Mouse (Mus musculus) ES-CJ7 (cell line): Measurements from ENCODE around the gene Rfc2.
A peak's percentile ranks its signal among the peaks of the same experiment; 100 is the strongest.

Source experiments
- DNase-seq: peaks from one replicate; pipeline ENCODE4 v3.0.0; 2011; ENCODE audit warnings: low read depth, low spot score

Rfc2 gene

DNA sequence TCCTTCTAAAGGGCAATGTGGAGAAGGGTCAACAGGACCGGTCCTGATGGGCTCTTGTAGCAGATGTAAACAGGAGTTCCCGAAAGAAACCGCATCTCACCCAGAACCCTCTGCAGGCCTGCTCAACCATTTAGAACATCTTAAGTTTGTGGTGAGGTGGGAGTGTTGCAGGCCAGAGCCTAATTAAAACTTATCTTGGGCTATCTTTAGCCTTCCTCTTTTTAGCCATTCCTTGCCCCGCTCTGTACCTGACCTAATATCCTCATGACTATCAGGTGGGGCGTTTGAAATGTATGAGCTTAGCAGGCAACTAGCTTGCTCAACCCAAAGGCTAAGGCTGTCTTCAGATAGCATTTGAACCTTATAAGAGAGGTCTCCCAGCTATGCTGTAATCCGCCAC, 15.5 kb upstream of the Rfc2 start:
- no peak for DNase-seq

DNA sequence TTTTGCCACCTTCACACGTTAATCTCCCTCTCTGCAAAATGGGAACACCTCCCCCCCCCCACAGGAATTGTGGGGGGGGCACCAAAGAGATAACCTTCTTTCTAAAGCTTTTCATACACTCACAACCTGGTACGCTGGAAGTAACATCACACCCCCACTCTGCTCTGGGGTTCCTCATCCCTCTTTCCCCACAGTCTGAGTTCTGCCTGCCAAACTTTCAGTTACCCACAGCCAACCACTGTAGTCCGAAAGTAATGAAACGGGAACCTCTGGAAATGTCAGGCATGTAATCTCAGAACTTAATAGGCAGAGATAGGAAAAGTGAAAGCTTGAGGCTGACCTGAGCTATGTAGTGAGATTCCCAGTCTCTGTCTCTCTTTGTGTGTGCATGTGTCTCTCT, 13.7 kb upstream of the Rfc2 start:
- no peak for DNase-seq

DNA sequence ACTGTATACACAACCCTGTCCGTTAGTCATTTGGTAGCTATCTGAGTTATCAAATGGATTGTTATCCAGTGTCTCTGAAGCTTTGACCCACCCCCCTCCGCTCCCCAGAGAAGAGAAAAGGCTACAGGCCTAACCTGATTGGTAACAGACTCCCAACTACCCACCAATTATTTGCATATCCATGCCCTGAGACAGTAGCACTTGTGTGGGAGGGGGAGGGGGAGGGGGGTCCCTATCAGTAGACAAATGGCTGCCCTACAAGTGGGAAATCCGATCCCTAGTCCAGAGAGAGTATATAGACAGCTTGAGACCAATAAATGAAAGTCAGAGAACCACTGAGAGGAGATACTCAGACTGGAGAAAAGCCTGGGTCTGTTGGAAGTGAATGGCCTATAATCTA, 13.1 kb upstream of the Rfc2 start:
- DNase-seq = peak; percentile 68

DNA sequence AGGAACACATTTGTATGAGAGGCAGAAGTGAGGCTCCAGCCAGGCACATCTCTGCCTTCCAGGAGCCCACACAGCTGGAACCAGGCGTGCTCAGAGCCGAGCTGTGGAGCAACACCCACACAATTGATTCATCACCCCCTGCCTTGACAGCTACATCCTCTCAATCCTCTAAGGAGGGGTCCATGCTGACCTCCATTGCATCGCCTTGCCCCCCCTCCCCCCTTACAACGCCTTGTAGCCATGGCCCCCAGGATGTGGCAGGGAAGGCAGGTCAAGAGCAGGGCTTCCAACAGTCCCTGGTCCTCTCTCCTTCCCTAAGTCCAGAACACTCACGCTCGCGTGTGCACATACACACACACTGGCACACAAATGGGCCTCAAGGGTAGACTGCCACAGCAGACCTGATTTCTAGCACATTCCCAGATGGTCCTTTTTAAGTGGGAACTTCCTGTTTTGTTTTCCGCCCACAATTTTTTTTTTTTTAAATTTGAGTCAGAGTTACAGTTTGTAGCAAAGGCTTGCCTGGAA, 12.1 kb upstream of the Rfc2 start:
- no peak for DNase-seq

DNA sequence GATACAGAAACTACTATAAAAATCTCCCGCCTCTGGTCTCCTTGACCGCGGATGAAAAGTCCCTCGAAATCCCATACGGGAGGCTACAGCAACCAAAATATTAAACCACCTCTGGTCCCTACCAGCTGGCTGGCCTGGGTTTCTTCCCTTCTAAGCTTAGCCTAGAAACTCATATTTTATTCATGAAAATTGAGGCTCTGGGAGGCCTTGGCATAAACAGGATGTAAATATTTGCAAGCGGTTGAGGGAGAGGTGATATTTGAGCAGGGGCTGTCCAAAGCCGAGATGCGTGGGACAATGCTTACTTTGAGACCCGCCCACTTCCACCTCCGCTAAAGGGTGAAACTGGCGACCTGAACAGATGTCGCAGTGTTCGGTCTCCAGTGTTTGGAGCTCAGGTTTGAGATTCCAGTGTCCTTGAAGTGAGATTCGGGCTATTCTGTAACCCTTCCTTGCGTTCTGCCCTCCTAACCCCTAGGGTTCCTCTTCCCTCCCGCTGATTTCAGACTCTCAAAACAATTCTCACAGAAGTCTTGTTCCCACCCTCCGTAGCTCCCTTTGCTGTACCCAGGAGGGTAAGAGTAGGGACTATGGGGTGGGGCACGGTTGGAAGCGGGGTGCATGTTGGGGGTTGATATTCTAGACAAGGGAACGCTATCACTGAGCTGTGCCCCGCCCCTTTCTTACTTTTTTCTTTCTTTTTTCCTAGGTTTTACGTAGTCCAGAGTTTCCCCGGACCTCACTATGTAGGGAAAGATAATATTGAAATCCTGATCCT, 9.2 kb upstream of the Rfc2 start:
- peak; percentile 68 for DNase-seq

DNA sequence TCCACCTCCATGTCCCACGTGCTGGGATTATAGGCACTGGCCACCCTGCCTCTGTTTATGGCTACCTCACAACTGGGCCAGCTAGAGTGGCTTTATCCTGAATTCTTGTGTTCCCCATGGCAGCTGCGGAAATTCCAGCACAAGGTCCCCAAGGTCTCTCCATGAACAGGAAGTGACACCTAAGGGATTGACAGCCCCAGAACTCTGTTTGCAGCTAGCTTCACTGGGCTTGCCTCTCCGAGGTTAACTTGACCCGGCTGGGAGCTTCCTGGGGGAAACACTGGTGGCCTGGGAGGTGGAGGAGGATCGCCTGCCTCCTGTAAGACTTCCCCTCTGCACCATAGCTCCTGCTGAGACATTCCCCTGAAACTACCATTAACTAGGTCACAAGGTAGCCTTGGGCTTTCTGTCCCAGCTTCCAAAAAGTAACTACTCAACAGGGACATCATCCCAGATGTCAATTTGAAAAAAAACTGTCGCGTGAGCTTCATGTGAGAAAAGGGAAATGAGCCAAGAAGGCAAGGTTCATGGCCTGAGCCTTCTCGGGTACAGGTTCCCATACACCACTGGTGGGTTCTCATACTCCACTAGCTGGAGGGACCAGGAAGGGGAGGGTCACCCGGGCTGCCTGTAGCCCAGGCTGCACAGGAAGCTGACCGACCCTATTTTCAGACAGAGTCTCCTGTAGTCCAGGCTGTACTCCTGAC, 8.5 kb upstream of the Rfc2 start:
- no peak for DNase-seq

DNA sequence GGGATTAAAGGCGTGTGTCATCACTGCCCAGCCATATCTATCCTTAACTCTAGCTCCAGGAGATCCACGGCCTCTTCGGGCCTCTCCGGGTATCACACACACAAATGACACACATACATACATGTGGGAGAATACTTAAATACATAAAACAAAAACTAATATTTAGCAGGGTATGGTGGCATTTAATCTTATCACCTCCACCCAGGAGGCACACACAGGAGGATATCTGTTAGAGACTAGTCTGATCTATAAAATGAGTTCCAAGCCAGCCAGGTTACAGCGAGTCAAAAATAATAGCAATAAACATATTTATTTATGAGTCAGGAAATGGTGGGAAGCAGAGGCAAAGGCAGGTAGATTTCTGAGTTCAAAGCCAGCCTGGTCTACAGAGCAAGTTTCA, 5.3 kb upstream of the Rfc2 start:
- DNase-seq = no peak

DNA sequence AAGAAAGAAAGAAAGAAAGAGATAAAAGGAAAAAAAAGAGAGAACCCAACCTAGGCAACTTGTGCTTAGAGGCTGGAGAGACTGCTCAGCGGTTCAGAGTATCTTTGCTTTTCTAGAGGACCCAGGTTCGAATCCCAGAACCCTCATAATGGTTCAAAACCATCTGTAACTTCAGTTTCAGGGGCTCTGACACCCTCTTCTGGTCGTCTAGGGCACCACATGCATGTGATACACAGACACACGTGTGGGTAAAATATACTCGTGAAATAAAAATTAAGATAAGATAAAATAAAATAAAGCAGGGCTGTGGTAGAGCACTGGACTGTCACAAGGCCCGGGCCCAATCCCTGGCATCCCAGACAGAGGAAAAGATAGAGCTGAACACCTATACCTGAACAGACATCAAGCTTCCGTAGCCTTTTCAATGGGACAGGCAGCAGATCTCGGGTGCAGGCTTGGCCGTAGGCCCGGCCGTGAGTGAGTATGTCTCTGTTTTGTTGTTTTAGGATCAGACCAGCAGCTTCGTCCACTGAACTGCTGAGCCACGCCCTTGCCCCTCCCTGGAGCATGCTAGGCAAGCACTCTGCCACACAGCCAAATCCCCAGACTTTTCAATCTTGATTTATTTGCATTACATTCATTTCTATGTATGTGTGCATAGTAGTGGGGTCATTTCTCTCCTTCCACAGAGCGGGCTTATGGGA, 4.5 kb upstream of the Rfc2 start:
- DNase-seq = no peak

DNA sequence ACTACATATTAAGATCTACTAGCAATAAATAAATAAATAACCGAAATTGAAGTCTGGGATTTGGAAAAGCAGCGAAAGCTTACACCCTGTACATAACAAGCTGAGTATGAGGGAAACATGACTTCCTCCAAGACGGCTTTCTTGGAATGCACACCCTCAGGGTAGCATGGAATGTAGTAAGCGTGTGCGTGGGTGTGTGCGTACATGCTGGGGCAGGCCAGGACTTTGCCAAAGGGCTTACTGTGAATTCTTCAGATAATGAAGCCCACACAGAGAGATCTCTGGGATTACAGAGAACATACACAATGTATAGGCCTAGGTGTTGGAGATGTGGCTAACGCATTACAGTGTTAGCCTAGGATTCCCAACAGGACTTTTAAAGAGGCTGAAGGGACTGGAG, 3.6 kb upstream of the Rfc2 start:
- no peak for DNase-seq

DNA sequence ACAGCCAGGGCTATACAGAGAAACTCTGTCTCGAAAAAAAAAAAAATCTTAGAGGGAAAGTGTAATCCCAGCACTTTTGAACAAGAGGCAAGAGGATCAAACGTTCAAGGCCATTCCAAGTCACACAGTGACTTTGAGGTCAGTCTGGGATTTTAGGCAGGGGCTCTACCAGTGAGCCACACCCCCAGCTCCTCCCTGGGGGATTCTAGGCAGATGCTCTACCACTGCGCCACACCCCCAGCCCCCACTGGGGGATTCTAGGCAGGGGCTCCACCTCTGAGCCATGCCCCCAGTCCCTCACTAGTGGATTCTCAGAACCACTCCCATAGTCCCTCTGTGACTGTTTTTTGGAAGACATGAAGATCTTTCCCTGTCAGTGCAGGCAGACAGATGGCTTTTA, 2.0 kb upstream of the Rfc2 start:
- DNase-seq = peak; percentile 66

DNA sequence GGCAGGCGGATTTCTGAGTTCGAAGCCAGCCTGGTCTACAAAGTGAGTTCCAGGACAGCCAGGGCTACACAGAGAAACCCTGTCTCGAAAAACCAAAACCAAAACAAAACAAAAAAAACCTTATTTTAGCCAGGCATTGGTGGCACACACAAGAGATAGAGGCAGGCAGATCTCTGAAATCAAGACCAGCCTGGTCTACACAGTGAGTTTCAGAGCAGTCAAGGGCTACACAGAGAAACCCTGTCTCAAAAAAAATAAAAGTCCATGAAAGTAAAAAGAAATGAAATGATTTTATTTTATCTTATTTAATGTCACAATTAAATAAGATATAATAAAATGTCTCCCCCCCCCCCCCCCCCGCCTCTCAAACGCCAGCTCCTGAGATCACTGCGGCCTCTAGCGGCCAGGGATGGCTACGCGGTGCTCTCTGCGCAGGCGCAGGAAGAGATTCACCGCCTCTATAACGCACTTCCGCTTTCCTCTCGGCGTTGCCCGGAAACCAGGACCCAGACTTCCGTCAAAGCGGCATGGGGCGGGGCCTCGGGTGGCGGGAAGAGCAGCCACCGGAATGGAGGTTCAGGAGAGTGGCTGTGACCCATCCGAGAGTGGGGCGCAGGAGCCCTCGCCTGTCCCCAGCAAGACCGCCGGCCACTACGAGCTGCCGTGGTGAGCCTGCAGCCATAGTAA, 1.2 kb downstream of the Rfc2 start:
- peak; percentile 96 for DNase-seq

DNA sequence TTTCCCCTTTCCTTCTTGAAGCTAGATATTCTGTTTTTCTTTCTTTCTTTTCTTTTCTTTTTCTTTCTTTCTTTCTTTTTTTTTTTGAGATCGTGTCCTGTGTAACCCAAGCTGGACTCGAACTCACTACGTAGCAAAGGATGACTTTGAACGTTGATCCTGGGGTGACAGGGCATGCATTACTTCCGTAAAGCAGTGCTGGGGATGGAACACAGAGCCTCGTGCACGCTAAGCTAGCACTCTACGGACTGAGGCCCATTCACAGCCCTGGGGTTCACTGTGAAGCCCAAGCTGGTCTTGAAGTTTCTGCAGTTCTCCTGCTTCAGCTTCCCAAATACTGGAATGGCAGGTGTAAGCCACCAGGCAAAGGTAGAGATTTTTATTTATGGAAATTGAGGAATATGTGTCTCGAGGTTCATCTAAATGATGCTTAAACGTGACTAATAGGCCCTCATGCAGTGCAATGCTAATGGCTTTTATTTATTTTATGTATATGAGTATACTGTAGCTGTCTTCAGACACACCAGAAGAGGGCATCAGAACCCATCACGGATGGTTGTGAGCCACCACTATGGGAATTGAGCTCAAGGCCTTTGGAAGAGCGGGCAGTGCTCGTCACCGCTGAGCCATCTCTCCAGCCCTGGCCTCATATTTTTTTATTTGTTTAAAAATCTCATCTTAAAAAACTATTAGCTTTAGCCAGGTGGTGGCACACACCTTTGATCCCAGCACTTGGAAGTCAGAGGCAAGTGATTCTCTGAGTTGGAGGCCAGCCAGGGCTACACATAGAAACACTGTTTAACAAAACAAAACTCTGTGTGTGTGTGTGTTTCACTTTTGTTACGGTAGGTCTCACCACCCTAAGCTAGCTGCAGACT, 2.1 kb downstream of the Rfc2 start:
- DNase-seq = no peak

DNA sequence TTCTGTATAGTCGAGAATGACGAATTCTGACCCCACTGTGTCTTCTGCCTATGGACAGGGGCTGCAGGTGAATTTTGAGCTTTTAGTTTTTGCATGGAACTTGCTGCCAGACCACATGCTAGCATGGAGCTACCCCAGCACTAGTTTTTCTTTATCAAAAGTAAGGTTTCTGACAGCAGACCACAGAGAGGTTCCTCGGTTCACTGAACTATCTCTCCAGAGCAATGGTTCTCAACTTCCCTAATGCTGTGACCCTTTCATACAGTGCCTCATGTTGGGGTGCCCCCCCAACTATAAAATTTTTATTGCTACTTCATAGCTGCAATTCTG, 2.7 kb downstream of the Rfc2 start:
- no peak for DNase-seq

DNA sequence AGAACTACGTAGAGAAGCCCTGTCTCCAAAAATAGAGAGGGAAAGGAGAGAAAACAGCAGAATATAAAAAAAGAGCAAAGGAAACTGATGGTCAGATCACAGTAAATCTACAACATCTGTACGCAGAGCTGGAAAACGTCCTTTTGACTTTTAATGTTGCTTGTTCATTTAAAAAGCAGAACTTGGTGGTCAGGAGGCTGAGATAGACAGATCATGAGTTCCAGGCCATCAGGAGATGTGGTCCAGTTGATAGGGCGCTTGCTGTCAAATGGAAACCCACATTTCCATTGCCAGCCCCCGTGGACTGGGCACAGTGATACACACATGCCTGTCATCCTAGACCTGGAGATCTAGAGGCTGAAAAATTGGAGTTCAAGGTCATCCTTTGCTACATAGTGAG, 3.6 kb downstream of the Rfc2 start:
- DNase-seq = no peak

DNA sequence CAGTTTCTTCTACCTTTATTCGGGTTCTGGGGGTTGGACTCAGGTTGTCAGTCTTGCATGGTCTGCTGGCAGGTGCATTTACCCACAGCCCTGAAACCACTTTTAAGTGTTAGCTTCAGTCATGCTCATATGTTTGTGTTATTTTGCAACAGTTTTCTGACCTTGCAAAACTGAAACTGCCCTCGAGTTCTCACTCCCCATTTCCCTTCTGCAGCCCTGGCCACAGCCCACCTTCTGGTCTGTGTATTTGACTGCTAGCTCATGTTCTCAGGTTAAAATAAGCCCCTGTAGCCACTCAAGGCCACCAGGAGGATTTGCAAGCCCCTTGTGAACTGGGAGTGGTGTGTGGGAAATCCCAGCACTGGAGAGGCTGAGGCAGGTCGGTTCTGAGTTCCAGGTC, 8.7 kb downstream of the Rfc2 start:
- no peak for DNase-seq

DNA sequence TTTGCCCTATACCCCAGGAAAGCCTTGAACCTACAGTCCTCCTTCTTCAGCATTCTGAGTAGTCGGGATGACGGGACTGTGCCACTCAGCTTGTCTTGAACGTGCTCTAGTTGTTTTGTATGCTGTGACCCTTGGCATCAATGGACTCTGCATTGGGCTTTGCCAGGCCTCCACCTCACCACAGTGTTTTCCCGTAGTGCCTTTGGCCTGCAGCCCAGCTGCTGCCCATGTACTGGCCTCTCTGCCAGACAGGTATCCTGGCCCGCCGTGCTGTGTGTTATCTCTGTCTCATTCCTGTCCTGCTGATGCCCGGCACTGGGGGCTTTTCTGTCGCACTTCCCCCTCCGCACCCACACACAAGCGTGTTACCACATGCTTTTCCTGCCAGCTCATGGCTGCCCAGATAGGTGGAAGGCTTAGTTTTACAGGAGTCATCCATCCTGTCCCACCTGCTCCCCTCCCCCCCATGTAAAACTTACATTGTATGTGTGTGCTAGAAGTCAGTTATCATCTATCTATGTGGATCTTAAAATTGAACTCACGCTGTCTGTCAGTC, 10.9 kb downstream of the Rfc2 start:
- DNase-seq = no peak

DNA sequence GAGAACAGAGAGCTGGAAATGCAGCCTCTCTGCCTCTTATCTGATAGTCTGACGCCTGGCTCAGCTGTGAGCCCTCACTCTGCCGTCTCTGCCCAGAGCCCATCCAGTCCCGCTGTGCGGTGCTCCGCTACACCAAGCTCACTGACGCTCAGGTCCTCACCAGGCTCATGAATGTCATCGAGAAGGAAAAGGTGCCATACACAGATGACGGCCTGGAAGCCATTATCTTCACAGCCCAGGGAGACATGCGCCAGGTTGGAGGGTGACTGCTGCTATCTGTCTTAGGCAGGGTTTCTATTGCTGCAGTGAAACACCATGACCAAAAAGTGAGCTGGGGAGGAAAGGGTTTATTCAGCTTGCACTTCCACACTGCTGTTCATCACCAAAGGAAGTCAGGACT, 11.9 kb downstream of the Rfc2 start:
- DNase-seq = no peak

DNA sequence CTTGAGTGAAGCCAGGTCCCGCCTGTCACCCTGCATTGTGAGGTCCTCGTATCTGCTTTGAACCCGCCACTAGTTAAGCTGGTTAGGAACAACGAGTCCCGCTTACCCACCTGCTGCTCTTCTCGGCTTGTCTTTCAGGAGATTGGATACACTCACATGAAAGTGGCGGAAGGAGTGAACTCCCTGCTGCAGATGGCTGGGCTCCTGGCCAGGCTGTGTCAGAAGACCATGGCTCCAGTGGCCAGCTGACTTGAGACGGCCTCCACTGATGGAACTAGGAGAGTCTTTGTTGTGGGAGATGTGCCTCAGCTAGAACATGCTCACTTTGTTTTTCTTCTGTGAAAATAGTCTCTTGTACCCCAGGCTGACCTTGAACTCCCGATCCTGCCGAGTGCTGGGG, 16.5 kb downstream of the Rfc2 start:
- DNase-seq = no peak

DNA sequence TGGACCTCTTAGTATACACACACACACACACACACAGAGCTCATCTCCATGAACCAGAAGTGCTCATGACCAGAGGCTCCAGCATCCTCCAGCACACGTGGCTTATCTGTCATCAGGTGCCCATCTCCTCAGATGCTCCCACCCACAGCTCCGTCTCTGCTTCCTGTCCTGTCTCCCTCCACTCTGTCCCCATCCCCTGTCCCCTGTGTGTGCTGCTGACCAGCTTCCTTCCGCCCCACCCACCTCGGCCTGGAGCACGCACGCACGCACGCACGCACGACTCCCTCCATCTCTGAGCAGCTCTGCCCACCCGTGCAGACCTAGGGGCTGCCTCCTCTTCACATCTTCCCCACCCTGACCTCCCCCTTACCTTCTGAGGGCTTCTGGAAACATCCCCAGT, 23.2 kb downstream of the Rfc2 start:
- DNase-seq = no peak

DNA sequence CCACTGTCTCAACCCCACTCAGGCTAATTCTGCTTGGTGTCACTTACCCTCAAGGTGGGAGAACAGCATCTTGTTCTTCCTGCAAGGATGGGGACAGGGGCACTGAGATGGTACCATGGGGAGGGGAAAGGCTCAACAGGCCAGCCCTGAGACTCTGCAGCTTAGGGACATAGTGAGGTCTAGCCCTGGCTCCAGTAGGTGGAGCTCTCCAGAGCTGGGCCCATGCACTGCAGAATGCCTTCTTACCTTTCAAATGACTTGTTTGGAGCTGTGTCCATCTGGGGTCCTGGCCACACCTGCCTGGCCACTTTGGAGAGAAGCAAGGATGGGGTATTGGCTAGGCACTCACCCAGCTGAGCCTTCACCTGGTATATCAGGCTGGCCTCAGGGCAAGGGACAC, 25.1 kb downstream of the Rfc2 start:
- no peak for DNase-seq

DNA sequence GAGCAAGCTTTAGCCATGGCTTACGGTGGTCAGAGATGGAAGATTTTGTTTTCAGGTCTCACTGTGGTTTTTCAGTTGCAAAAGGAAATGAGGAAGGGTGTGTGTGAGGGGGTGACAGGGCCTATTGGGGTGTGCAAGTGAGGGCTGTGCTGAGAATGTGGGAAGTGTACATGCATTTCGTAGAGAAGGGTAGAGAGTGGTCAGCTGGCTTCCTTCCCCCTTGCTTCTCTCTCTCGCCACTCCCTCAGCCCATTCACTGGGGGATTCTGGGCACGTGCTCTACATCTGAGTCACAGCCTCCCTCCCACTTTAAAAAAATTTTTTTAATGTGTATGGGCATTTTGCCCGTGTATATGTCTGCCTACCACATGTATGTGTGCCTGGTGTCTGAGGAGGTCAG, 26.0 kb downstream of the Rfc2 start:
- DNase-seq = no peak
